Mouse (Mus musculus) megakaryocyte-erythroid progenitor cell, adult 5-6 weeks (primary cell): ENCODE results near the gene Gm34302. TPM values are rescaled to one million over a fixed set of nuclear protein-coding genes. Genes with fewer than 3 reads are reported as not detected.
"Not testable (repeated sequence)": the region's sequence is repeated elsewhere in the genome, so short reads cannot be mapped to it uniquely, and the experiment has no call there.

Source experiments
- ATAC-seq: replicated peaks from 2 replicates; pipeline ENCODE4 v1.8.0; 2016; ENCODE audit warnings: mild to moderate bottlenecking, inconsistent platforms; ENCODE audit not compliant: severe bottlenecking, poor library complexity, low FRiP score, low TSS enrichment
- total RNA-seq, 2 experiments: library from RNA; stranded (forward) in 1 of 2; stranded (reverse) in 1 of 2; fragments of 200-1000, 215-1000 nt in 1 of 2; fragments of >200 nt in 1 of 2; fragmentation: Nextera tagmentation in 1 of 2; gene quantifications; 2 replicates each; pipeline ENCODE4 v1.2.3; 2014 to 2017

The Gm34302 gene
- total RNA-seq (2014; fragmentation: Nextera tagmentation) = not detected in 2 replicates
- not detected in 2 replicates for total RNA-seq (2017)

DNA sequence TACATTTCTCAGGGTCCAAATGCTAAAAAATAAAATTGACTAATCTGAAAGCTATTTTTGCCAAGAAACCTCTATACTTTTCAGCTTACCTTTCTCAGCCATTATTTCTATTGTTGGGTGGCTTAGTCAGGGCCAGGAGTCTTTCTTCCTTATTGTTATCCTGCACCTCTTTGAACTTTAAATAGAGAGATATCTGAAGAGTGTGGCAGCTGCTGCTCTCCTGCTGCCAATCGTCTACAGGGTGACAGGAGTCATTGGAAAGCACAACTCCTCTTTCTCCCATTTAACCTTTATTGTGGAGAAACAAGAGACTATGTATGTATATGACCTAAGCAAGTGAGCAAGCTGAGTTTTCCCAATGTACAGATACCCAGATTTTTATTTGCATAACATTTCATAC is at the start of gene Gm34302:
TSS of gene Gm34302 (minus strand) at position 154 of the 400 bp plus-strand sequence.
- no peak for ATAC-seq

DNA sequence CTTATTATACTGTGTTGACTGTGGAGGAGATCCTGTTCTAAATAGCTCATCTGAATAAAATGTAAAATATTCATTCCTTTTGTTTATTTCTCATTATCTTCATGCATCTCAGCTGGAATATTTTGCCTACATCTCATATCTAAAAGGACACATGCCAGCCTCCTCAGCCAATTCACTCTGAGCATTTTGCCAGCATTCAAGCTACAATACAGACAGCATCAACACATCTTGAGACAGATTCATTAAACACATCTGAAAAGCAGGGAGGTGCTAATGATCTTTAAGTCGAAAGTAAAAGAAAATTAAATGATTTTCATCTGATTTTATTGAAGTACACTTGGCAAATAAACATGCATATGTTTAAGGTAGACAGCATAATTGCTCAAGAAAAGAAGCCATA is 48.2 kb upstream of the Gm34302 start:
- ATAC-seq = no peak

DNA sequence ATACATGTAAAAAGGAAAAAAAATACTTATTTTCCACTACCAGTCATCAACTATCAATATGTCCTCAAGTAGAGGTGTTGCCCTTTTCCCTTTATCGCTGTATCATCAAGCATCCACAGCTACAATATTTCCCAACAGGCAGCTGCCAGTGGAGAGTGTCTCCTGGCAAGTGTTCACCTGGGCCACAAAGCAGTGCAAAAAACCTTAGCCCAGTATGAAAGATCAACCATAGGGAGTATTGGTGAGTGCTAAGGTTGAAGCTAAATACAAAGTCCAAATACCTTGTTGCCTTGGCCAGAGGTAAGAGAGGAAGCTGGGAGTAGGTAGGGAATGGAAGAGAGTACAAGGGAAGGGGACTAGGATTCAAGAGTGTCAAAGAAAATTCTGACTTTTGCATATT is 34.0 kb upstream of the Gm34302 start:
- no peak for ATAC-seq

DNA sequence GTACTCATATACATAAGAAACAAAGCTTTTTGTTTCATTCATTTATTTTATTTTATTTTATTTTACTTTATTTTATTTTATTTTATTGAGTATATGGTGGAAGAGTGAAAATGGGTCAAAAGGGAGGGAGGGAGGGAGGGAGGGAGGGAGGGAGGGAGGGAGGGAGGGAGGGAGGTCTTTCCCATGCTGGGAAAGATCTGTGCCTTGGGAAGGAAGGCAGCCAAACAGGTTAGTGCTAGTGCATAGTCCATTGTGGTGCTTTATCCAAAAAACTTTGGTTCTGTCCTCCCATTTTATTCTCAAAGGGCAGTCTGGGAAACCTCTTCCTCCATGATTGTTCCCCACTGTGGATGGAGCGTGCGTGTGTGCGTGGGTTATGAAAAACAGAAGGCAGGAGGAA is 32.6 kb upstream of the Gm34302 start:
- ATAC-seq = not testable (repeated sequence)

DNA sequence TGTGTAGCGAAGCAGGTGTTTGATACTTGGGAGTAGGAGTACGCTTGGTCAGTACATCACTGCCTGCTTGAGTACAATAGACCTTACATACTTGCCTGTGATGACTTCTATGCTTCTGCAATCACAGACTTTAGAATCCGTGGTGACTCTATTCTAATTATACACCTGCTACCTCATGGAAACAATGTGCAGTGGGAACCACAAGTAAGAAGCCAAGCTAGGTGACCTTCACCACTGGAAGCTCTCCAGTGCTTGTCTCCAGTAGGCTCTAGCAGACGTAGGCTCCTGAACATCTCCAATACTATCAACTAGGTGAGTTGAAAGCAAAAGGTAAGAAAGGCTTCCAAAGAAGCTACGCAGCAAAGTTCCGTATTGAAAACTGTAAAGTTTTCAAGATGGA is 27.6 kb upstream of the Gm34302 start:
- ATAC-seq = no peak

DNA sequence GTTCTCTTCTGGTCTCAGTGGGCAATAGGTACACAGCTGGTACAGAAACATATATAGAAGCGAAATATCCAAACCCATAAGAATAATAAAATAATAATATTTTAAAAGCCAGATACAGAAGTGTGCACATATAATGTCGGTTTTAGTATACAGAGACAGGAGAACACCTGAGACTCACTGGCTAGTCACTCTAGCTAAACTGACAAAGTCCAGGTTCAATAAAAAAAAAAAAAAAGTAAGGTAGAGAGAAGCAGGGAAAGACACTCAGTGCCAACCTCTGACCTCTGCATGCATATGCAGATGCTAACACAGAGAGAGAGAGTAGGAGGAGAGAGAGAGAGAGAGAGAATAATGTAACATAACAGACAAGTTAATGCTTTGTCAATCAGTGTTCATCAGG is 25.8 kb upstream of the Gm34302 start:
- no peak for ATAC-seq

DNA sequence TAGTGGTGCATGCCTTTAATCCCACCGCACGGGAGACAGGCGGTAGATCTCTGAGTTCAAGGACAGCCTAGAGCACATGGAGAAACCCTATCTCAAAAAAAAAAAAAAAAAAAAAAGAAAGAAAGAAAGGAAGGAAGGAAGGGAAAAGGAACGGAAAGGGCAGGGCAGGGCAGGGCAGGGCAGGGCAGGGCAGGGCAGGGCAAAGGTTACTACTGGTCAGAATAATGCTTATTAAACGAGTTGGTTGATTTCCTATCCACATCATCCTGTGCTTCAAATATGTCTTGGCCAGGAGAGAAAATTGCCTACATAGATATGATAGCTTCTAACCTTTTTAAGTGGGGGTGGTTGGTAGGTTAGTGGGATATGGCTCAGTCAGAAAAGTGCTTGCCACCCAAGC is 25.2 kb upstream of the Gm34302 start:
- ATAC-seq = no peak

DNA sequence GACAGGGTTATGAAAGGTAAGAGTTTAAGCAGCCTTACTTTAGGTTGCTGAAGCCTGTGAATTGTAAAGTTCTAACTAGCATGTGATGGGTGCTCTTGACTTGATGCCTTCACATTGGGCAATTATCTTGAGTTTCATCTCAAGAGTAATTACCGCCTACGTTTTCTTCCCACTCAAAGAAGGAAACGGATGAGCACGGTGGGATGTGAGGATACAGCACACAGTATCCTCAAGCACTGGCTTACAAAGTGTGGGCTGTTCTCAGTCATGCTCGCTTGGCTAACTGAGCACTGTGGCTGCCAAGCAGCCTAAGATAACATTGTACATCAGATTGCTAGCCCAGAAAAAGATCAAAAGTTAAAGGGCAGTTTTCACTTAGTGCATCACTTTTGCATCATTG is 20.8 kb upstream of the Gm34302 start:
- no peak for ATAC-seq

DNA sequence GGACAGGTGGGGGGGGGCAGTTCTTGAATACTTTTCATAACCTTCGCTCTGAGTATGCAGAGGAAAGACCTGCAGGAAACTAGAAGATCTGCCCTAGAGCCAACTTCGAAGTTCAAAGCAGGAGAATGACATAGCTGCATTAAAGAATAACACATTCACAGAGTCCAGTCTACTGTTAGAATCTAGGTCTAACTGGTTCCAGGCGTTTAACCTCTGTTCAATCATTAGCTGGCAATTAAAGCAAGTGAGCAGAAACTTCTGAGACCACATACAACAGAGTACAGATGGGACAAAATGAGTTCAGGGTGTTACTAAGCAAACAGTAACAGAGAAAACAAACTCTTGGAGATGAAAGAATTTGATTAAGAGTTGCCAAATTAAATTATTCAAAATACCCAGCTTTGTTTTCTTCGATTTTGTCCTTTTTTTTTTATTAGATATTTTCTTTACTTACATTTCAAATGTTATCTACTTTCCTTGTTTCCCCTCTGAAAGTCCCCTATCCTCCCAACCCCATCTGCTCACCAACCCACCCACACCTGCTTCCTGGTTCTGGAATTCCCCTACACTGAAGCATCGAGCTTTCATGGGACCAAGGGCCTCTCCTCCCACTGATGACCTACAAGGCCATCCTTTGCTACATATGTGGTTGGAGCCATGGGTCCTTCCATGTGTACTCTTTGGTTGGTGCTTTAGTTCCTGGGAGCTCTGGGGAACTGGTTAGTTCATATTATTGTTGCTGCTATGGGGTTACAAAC is 11.1 kb upstream of the Gm34302 start:
- no peak for ATAC-seq

DNA sequence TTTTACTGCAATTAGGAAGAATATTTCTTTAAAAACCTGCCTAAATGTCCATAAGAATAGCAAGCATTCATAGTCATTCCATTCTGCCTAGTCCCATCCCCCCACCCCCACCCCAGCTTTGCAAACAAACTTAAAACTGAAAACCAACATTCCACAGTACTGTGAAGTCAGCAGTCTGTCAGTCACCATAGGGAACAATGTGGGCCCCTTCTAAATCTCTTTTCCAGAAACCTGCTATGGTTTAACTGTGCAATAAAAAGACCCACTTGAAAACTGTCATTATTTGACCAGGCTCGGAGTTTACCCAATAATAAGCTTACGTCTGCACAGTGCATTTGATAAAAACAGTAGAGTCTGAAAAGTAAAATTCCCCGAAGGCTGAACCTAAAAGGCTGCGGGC is 9.9 kb upstream of the Gm34302 start:
- no peak for ATAC-seq

DNA sequence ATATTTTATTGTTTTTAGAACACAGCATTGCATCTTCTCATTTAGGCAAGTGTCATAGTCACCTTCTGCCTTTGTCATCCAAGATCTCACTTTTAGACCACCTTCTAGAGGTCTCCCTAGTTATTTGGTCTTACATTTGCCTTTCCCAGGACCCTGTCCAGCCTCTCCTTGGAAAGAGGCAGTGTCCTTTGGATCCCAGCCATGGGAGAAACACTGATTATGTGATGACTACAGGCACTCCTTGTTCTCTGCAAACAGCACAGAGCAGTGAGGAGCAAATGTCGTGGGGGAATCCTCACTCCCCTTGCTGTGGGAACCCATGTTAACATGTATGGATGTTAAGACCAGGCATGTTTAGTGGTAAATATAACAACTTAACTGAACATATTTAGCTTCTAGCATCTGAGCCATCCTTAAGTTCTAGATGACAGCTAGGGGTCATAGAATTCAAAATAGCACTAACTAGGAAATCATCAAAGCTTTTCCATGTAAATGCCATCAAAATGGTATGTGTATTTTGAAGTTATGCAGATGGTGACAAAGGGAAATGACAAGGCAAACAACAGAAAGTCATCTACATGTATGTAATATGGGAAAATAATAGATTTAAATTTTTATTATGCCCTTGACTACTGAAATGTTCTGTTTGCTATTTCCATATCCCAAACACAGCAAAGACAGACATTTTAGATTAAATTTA is 43.1 kb downstream of the Gm34302 start:
- no peak for ATAC-seq

DNA sequence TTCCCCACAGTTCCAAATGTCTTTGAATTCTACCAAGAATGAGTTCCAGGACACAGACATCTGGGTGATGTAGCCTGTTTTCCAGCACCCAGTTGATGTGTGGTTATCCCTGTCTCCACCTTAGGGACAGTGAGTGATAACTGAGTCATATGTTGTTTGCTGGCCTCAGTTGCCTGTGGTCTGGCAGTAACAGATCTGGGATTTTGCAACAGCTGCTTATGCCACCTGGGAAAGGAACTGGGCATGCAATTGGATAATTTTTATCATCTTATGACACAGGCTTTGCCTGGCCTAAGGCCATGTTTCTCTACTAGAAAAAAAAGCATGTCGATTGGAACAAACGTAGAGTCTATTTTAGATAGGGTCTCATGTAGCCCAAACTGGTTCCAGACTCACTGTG is 43.9 kb downstream of the Gm34302 start:
- ATAC-seq = no peak

DNA sequence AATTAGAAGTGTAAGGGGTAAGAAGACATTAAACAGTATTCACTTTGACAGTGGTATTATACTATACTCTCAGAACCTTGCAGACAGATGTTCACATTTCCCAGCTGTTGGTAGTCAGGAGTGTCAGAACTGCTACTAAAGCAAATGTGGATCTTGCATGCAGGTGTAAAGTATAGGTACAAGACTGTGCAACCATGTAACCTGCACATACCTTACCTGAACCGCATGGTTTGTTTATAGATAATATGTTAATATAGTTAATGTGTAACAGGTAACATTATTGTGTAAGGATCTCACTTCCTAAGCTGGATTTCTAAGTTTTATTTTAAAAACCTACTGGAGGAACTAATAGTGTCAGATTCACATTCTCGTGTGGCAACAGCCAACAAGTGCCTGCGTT is 44.8 kb downstream of the Gm34302 start:
- no peak for ATAC-seq

Other genes with a start within 250 kb of the Gm34302 start
- gene Mme, start 242.3 kb downstream of the Gm34302 start, total RNA-seq (2014; fragmentation: Nextera tagmentation) = not detected in 2 replicates
- gene Mme, start 242.3 kb downstream of the Gm34302 start, total RNA-seq (2017) = not detected in 2 replicates